Mouse (Mus musculus) midbrain, embryonic 12.5 days (tissue): ENCODE results near the gene Gabarap. TPM values are rescaled to one million over a fixed set of nuclear protein-coding genes. Genes with fewer than 3 reads are reported as not detected.

Experiments
- microRNA counts: library from miRNA; unstranded; fragments of <30 nt; microRNA quantifications from one replicate; lab custom pipeline; 2017
- microRNA-seq: library from miRNA; unstranded; fragments of <30 nt; microRNA quantifications from one replicate; pipeline ENCODE4, GENCODE M21; 2017
- polyA plus RNA-seq: library from polyadenylated mRNA; unstranded; fragments of >200 nt; fragmentation: Nextera tagmentation; extraction: Ambion mirVana; gene quantifications from 2 replicates; pipeline ENCODE4 v1.2.1, GENCODE M21; 2016

Gene Gabarap
- polyA plus RNA-seq, 1 experiment from 2014 or later = 567 TPM

MicroRNAs within 50 kb of the gene (microRNA counts, 519-probe panel; counts per million panel counts)
- microRNA mmu-miR-324-3p (lab: Ali Mortazavi, UCI) (not detected), microRNA mmu-miR-324-5p (lab: Ali Mortazavi, UCI) (4,470 counts per million, percentile 32 among the panel's probes with 10 or more counts)

Small RNA genes lying within 50 kb of the gene (microRNA-seq; reads per million reads assigned to microRNA genes)
- gene Gm44349 (not detected), gene Mir324 (4,823 reads per million, percentile 90 among the genes with 10 or more reads in this experiment)

Other genes starting within 250 kb of the Gabarap start
- gene Polr2a, start 232.5 kb upstream of the Gabarap start, polyA plus RNA-seq = 32.0 and 37.1 TPM in 2 replicates
- 0.18 and 0.27 TPM in 2 replicates for gene Slc35g3, start 229.2 kb upstream of the Gabarap start, polyA plus RNA-seq
- gene Zbtb4, start 225.2 kb upstream of the Gabarap start, polyA plus RNA-seq = 2.0 TPM in 2 replicates
- gene Chrnb1, start 195.2 kb upstream of the Gabarap start, polyA plus RNA-seq = 1.3 and 1.7 TPM in 2 replicates
- gene Fgf11, start 189.3 kb upstream of the Gabarap start, polyA plus RNA-seq = 2.7 and 2.9 TPM in 2 replicates
- gene Tmem102, start 185.5 kb upstream of the Gabarap start, polyA plus RNA-seq = 0.42 and 1.2 TPM in 2 replicates
- gene Gm39566, start 175.8 kb upstream of the Gabarap start, polyA plus RNA-seq = not detected in 2 replicates
- gene Spem2, start 172.7 kb upstream of the Gabarap start, polyA plus RNA-seq = not detected in 2 replicates
- gene Spem1, start 169.0 kb upstream of the Gabarap start, polyA plus RNA-seq = 0.46 TPM in 1 of 2 replicates, not detected in the other
- gene Nlgn2, start 153.4 kb upstream of the Gabarap start, polyA plus RNA-seq = 14.2 and 14.6 TPM in 2 replicates
- gene Tmem256, start 152.6 kb upstream of the Gabarap start, polyA plus RNA-seq = 284 and 302 TPM in 2 replicates
- gene Plscr3, start 144.8 kb upstream of the Gabarap start, polyA plus RNA-seq = 62.9 and 70.1 TPM in 2 replicates
- 0.19 and 0.21 TPM in 2 replicates for gene Tnk1, start 132.4 kb upstream of the Gabarap start, polyA plus RNA-seq
- gene Tmem95, start 113.1 kb upstream of the Gabarap start, polyA plus RNA-seq = not detected in 2 replicates
- gene Kctd11, start 109.7 kb upstream of the Gabarap start, polyA plus RNA-seq = 2.7 and 3.3 TPM in 2 replicates
- 0.50 and 0.73 TPM in 2 replicates for gene Acap1, start 95.6 kb upstream of the Gabarap start, polyA plus RNA-seq
- gene 2810408A11Rik, start 90.2 kb upstream of the Gabarap start, polyA plus RNA-seq = 21.8 and 23.2 TPM in 2 replicates
- gene Neurl4, start 90.1 kb upstream of the Gabarap start, polyA plus RNA-seq = 17.4 and 19.3 TPM in 2 replicates
- 93.1 and 97.6 TPM in 2 replicates for gene Gps2, start 77.3 kb upstream of the Gabarap start, polyA plus RNA-seq
- gene Eif5a, start 69.2 kb upstream of the Gabarap start, polyA plus RNA-seq = 1,395 and 1,465 TPM in 2 replicates
- 5.0 and 5.6 TPM in 2 replicates for gene Ybx2, start 55.3 kb upstream of the Gabarap start, polyA plus RNA-seq
- 8.9 and 9.9 TPM in 2 replicates for gene Slc2a4, start 43.0 kb upstream of the Gabarap start, polyA plus RNA-seq
- gene Cldn7, start 26.4 kb upstream of the Gabarap start, polyA plus RNA-seq = 2.9 and 3.7 TPM in 2 replicates
- gene Ctdnep1, start 10.0 kb upstream of the Gabarap start, polyA plus RNA-seq = 21.4 and 27.5 TPM in 2 replicates
- 127 and 131 TPM in 2 replicates for gene Elp5, start 8.6 kb upstream of the Gabarap start, polyA plus RNA-seq
- 89.4 and 96.5 TPM in 2 replicates for gene Phf23, start 4.6 kb downstream of the Gabarap start, polyA plus RNA-seq
- 45.3 and 49.2 TPM in 2 replicates for gene Dvl2, start 9.5 kb downstream of the Gabarap start, polyA plus RNA-seq
- gene Acadvl, start 24.3 kb downstream of the Gabarap start, polyA plus RNA-seq = 50.7 and 57.9 TPM in 2 replicates
- gene Dlg4, start 25.8 kb downstream of the Gabarap start, polyA plus RNA-seq = 23.9 and 30.2 TPM in 2 replicates
- 0.33 and 0.89 TPM in 2 replicates for gene Asgr1, start 62.9 kb downstream of the Gabarap start, polyA plus RNA-seq
- gene Asgr2, start 101.5 kb downstream of the Gabarap start, polyA plus RNA-seq = not detected in 2 replicates
- 0.47 and 1.0 TPM in 2 replicates for gene Mgl2, start 139.2 kb downstream of the Gabarap start, polyA plus RNA-seq
- gene Clec10a, start 165.1 kb downstream of the Gabarap start, polyA plus RNA-seq = 0.58 and 1.3 TPM in 2 replicates
- 1.9 and 2.8 TPM in 2 replicates for gene Slc16a11, start 221.6 kb downstream of the Gabarap start, polyA plus RNA-seq
- 19.0 and 19.5 TPM in 2 replicates for gene Slc16a13, start 229.9 kb downstream of the Gabarap start, polyA plus RNA-seq
- gene Bcl6b, start 238.7 kb downstream of the Gabarap start, polyA plus RNA-seq = 5.2 and 5.4 TPM in 2 replicates
- gene 0610010K14Rik, start 246.8 kb downstream of the Gabarap start, polyA plus RNA-seq = 210 and 213 TPM in 2 replicates
- 10.5 and 12.4 TPM in 2 replicates for gene Gm21988, start 248.7 kb downstream of the Gabarap start, polyA plus RNA-seq
- 172 and 188 TPM in 2 replicates for gene Rnasek, start 248.7 kb downstream of the Gabarap start, polyA plus RNA-seq